Mouse (Mus musculus): ENCODE results near the gene Nono. TPM values are rescaled to one million over a fixed set of nuclear protein-coding genes. Genes with fewer than 3 reads are reported as not detected.

Gene Nono
- total RNA-seq (2023): 100 to 1,000 TPM; 108 to 168 TPM

GRCm38 (mm10) chrX:101429142-101429949 is at the start of gene Nono:
Gene Nono (plus strand): TSS chrX:101429318.

GRCm38 (mm10) chrX:101420700-101421095 is 8.4 kb upstream of the Nono start, which contains the start of gene Zmym3:
Gene Zmym3 (minus strand): TSS chrX:101420849.

GRCm38 (mm10) chrX:101448886-101449475 is 19.9 kb downstream of the Nono start, which contains the start of gene Itgb1bp2:
Gene Itgb1bp2 (plus strand): TSS chrX:101449088.

Other genes starting within 250 kb of the Nono start
- gene Snx12, start 206.8 kb upstream of the Nono start, total RNA-seq (2023): 10 to 100 TPM; 37.6 to 42.3 TPM
- 10 to 100 TPM; 23.9 to 26.7 TPM for gene Foxo4, start 174.8 kb upstream of the Nono start, total RNA-seq (2023)
- gene Gm614, start 165.3 kb upstream of the Nono start, total RNA-seq (2023): 1 to 10 TPM; 3.0 to 3.6 TPM
- 10 to 100 TPM; 32.3 to 34.3 TPM for gene Il2rg, start 161.1 kb upstream of the Nono start, total RNA-seq (2023)
- not detected for gene Gm20489, start 160.3 kb upstream of the Nono start, total RNA-seq (2023)
- gene Med12, start 155.3 kb upstream of the Nono start, total RNA-seq (2023): 10 to 100 TPM; 56.9 to 61.0 TPM
- gene Nlgn3, start 130.2 kb upstream of the Nono start, total RNA-seq (2023): under 1 TPM in 1 of 2 experiments, not detected in 1; 0.51 TPM
- gene Gjb1, start 52.9 kb upstream of the Nono start, total RNA-seq (2023): not detected
- 10 to 100 TPM; 14.2 to 20.6 TPM for gene Zmym3, start 8.5 kb upstream of the Nono start, total RNA-seq (2023)
- 1 to 10 TPM; 1.6 TPM for gene Itgb1bp2, start 19.8 kb downstream of the Nono start, total RNA-seq (2023)
- 10 to 100 TPM; 24.9 to 25.9 TPM for gene Taf1, start 103.4 kb downstream of the Nono start, total RNA-seq (2023)
- gene Ogt, start 210.7 kb downstream of the Nono start, total RNA-seq (2023): 100 to 1,000 TPM; 239 to 243 TPM

Data from neutrophil, adult 59 days (primary cell).